Mouse (Mus musculus): ENCODE results near the gene Plb1. TPM values are rescaled to one million over a fixed set of nuclear protein-coding genes. Genes with fewer than 3 reads are reported as not detected.
A peak's percentile ranks its signal among the peaks of the same experiment; 100 is the strongest.

Gene Plb1
- polyA plus RNA-seq, 1 experiment from 2014 or later: not detected

DNA sequence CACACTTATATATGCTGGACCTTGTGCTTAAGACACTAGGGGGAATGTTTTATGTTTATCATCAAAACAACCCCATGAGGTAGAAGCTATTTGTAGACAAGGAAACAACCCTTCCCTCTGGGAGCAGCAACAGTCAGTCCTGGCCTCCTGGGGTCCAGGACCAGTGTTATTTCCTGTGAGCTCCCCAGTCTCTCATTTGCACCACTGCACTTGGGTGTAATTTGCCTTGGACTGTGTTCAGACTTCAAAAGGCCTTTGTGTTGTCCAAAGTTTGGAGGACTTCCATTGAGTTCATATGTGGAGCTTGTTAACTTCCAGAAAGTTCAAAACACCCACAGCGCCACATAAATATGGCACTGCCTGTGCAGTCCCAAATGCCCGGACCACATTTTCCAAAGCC lies 180.6 kb downstream of the Plb1 start:
- DNase-seq (ENCODE audit: low spot score): no peak
- Histone ChIP-seq H3K9me3 (replicated peaks) (no peaks in the 10 kb centered on the region), H3K4me3 (no peak overlapping the region), H3K36me3 (no peaks in the 10 kb centered on the region), H3K27ac (peak overlapping the region; percentile 81), H3K4me1 (peaks cover 39% of the 10 kb centered on the region), H3K27me3 (ENCODE audit: low read depth, poor library complexity, severe bottlenecking) (no peaks in the 10 kb centered on the region)
- 78% methylated on average over 2 of the region's 2 CpGs for WGBS

GRCm38 (mm10) chr5:32413569-32413968 lies 181.1 kb downstream of the Plb1 start:
- WGBS: 70% methylated on average over 2 of the region's 2 CpGs
- H3K27me3 ChIP-seq (ENCODE audit: low read depth, poor library complexity, severe bottlenecking): no peaks in the 10 kb centered on the region
- H3K9me3 ChIP-seq (replicated peaks): no peaks in the 10 kb centered on the region
- peaks cover 39% of the 10 kb centered on the region for H3K4me1 ChIP-seq
- DNase-seq (ENCODE audit: low spot score): no peak
- no peak overlapping the region for H3K4me3 ChIP-seq
- no peaks in the 10 kb centered on the region for H3K36me3 ChIP-seq
- H3K27ac ChIP-seq: peak overlapping the region; percentile 81

- no peaks in the 10 kb centered on the region for H3K27me3 ChIP-seq (ENCODE audit: low read depth, poor library complexity, severe bottlenecking)
- no peak overlapping the region for H3K4me3 ChIP-seq
- peak overlapping the region; percentile 61; the same call in 1 of the 2 replicates for H3K27ac ChIP-seq
- no peaks in the 10 kb centered on the region for H3K36me3 ChIP-seq
- 77% methylated on average over 5 of the region's 5 CpGs for WGBS
- no peak for DNase-seq (ENCODE audit: low spot score)
- peaks cover 39% of the 10 kb centered on the region for H3K4me1 ChIP-seq
- no peaks in the 10 kb centered on the region for H3K9me3 ChIP-seq (replicated peaks)
Measured at GRCm38 (mm10) chr5:32414461-32414985, 182.0 kb downstream of the Plb1 start.

GRCm38 (mm10) chr5:32415554-32415953 lies 183.0 kb downstream of the Plb1 start:
- Histone ChIP-seq H3K27me3 (ENCODE audit: low read depth, poor library complexity, severe bottlenecking) (no peaks in the 10 kb centered on the region), H3K27ac (peak overlapping the region; percentile 50; the same call in 1 of the 2 replicates)

More at GRCm38 (mm10) chr5:32415554-32415953, 183.0 kb downstream of the Plb1 start:
- no peaks in the 10 kb centered on the region for H3K36me3 ChIP-seq
- H3K4me1 ChIP-seq: peaks cover 39% of the 10 kb centered on the region
- no peaks in the 10 kb centered on the region for H3K9me3 ChIP-seq (replicated peaks)
- H3K4me3 ChIP-seq: no peak overlapping the region
- no peak for DNase-seq (ENCODE audit: low spot score)
- WGBS: 87% methylated on average over 6 of the region's 6 CpGs

Other genes with a start within 250 kb of the Plb1 start
- gene Fosl2, start 96.9 kb upstream of the Plb1 start, polyA plus RNA-seq (2016; fragmentation: Nextera tagmentation; extraction: Ambion mirVana): 0.48 and 0.63 TPM in 2 replicates
- gene Ppp1cb, start 226.1 kb downstream of the Plb1 start, polyA plus RNA-seq (2016; fragmentation: Nextera tagmentation; extraction: Ambion mirVana): 206 and 237 TPM in 2 replicates